Mouse (Mus musculus) neural tube, embryonic 14.5 days (tissue): Measurements from ENCODE around the gene 2900011O08Rik. TPM values are rescaled to one million over a fixed set of nuclear protein-coding genes. Genes with fewer than 3 reads are reported as not detected.
A peak's percentile ranks its signal among the peaks of the same experiment; 100 is the strongest.
"Not testable (repeated sequence)": the region's sequence is repeated elsewhere in the genome, so short reads cannot be mapped to it uniquely, and the experiment has no call there.

Experiments
- ATAC-seq: fragments of 200-750 bp; cut with Nextera tagmentation; 2 replicates; pipeline ENCODE4 v1.8.0; 2017; ENCODE audit warnings: low read depth, mild to moderate bottlenecking, moderate TSS enrichment, moderate library complexity
- H3K27ac ChIP-seq: fragments of 300-500 bp; sonication (generic); 2 replicates; pipeline ENCODE4 v1.5.1; 2014; ENCODE audit warnings: low read depth, mild to moderate bottlenecking, control low read depth, low read length, moderate library complexity, mixed read lengths
- H3K27me3 ChIP-seq: fragments of 300-500 bp; sonication (generic); 2 replicates; pipeline ENCODE4 v1.6.1; 2014; ENCODE audit warnings: low read length; ENCODE audit not compliant: control insufficient read depth, insufficient read depth
- H3K36me3 ChIP-seq: fragments of 300-500 bp; sonication (generic); 2 replicates; pipeline ENCODE4 v1.6.1; 2014; ENCODE audit warnings: low read length, mixed read lengths; ENCODE audit not compliant: control insufficient read depth, insufficient read depth
- H3K4me1 ChIP-seq: fragments of 300-500 bp; sonication (generic); 2 replicates; pipeline ENCODE4 v1.6.1; 2014; ENCODE audit warnings: low read length; ENCODE audit not compliant: control insufficient read depth, insufficient read depth
- H3K4me2 ChIP-seq: fragments of 300-500 bp; sonication (generic); 2 replicates; pipeline ENCODE4 v1.6.1; 2014; ENCODE audit warnings: mild to moderate bottlenecking, low read depth, low read length, control low read depth
- H3K4me3 ChIP-seq: fragments of 300-500 bp; sonication (generic); 2 replicates; pipeline ENCODE4 v1.5.1; 2014; ENCODE audit warnings: low read depth, low read length, control low read depth, mixed read lengths
- H3K9ac ChIP-seq: fragments of 300-500 bp; sonication (generic); replicated peaks from 2 replicates; pipeline ENCODE4 v1.6.1; 2014; ENCODE audit warnings: low read depth, mild to moderate bottlenecking, control low read depth, low read length, mixed read lengths
- H3K9me3 ChIP-seq: fragments of 300-500 bp; sonication (generic); 2 replicates; pipeline ENCODE4 v1.6.1; 2016; ENCODE audit warnings: low read length; ENCODE audit not compliant: control insufficient read depth
- WGBS: fragments of 180-500 bp; shearing (Covaris S2); extraction: QIAGEN DNeasy Blood & Tissue Kit; methylation state at CpG from one replicate; pipeline ENCODE4 v1.1.7; 2014; 5-methylcytosine and 5-hydroxymethylcytosine counted together
- polyA plus RNA-seq: library from polyadenylated mRNA; unstranded; fragments of >200 nt; fragmentation: Nextera tagmentation; extraction: Ambion mirVana; gene quantifications from 2 replicates; pipeline ENCODE4 v1.2.1, GENCODE M21; 2014

The 2900011O08Rik gene
- polyA plus RNA-seq, 1 experiment from 2014 or later: 233 TPM

DNA sequence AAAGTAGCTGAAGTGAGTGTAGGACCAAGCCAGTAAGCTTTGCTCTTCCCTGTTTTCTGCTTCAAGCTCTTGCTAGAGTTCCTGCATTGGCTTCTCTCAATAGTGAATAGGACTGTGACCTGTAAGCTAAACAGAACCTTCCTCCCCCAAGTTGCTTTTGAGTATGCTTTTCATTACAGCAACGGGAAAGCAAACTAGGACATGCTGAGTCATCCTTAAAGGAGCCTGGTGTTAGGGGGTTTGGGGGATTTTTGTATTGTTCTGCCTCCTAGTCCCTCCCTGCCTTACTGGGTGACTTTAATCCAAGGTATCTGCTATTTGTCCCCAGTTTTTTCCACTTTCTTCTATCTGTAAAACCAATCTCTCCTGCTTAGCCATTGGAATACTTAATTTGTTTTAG lies 24.4 kb upstream of the 2900011O08Rik start:
- ATAC-seq: no peak
- Histone ChIP-seq H3K4me1 (no peaks in the 10 kb centered on the region), H3K4me2 (no peak overlapping the region), H3K27ac (no peak overlapping the region), H3K36me3 (no peaks in the 10 kb centered on the region), H3K4me3 (no peak overlapping the region), H3K27me3 (no peaks in the 10 kb centered on the region), H3K9ac (no peak overlapping the region), H3K9me3 (no peaks in the 10 kb centered on the region)
- 33% methylated on average over 1 of the region's 1 CpGs for WGBS

DNA sequence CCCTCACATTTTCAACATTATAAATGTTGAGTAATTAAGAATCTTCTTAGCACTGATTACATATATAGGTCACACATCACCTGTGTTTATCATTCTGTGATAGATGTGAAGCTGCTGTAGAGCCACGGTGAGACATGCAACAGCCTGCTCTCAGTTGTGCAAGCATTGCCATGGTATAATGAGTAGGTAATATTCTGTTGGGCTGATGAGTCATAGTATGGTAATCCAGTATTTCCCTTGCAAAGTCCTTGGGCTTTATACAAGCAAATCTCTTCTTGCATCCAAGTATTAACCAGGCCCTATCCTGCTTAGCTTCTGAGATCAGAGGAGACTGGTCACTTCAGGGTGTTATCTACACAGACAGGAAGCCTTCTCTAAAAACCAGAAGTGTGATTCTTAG lies 17.3 kb upstream of the 2900011O08Rik start:
- no peaks in the 10 kb centered on the region for H3K36me3 ChIP-seq
- H3K9ac ChIP-seq: no peak overlapping the region
- no peaks in the 10 kb centered on the region for H3K27me3 ChIP-seq
- H3K4me2 ChIP-seq: no peak overlapping the region
- ATAC-seq: no peak
- 88% methylated on average over 1 of the region's 1 CpGs for WGBS
- H3K4me3 ChIP-seq: no peak overlapping the region
- H3K4me1 ChIP-seq: no peaks in the 10 kb centered on the region
- no peak overlapping the region for H3K27ac ChIP-seq
- H3K9me3 ChIP-seq: no peaks in the 10 kb centered on the region

DNA sequence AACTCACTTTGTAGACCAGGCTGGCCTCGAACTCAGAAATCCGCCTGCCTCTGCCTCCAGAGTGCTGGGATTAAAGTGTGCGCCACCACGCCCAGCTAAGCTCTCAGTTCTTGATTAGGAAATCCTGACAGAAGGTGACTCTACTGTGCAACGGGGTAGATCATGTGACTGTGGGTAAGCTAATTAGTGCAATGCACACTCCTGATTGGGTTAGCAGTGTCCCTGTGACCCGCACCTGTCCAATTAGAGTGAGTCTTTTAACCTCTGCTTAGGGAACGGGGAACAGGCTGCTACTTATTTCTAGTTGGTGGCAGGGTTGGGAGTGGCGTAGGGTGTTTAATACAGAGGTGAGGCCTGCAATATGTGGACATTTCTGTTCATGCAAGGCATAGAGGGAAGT lies 14.4 kb upstream of the 2900011O08Rik start:
- no peaks in the 10 kb centered on the region for H3K9me3 ChIP-seq
- 94% methylated on average over 7 of the region's 8 CpGs for WGBS
- H3K36me3 ChIP-seq: no peaks in the 10 kb centered on the region
- H3K4me1 ChIP-seq: no peaks in the 10 kb centered on the region
- H3K27ac ChIP-seq: no peak overlapping the region
- no peak for ATAC-seq
- no peak overlapping the region for H3K9ac ChIP-seq
- H3K4me3 ChIP-seq: no peak overlapping the region
- H3K27me3 ChIP-seq: no peaks in the 10 kb centered on the region
- H3K4me2 ChIP-seq: no peak overlapping the region

DNA sequence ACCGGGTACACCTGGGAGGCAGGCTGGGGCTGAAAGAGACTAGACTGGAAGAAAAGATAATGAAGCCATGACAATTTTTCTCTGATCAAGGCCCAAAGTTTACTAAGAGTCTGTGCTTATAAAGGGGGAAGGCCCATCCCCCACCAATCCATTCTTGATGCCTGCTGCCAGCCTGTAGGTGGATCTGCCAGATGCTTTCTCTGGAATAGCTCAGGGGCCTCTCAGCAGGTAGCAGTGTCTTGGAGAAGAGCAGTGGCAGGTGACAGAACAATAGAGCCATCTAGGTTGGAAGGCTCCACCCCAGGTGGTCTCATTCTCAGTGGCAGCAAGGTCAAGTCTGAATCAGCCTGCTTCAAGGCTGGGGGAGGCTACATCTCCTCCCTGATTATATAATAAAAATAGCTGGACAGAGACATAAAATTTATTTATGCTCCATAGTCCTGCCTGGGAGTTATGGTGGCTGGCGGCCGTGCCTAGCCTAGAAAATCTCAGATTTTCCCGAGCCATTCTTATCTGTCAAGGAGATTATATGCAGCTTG lies 10.0 kb upstream of the 2900011O08Rik start:
- not testable (repeated sequence) for H3K36me3 ChIP-seq, H3K4me1 ChIP-seq, H3K4me2 ChIP-seq, H3K9me3 ChIP-seq, H3K9ac ChIP-seq, H3K27me3 ChIP-seq, ATAC-seq, H3K4me3 ChIP-seq, H3K27ac ChIP-seq
- 66% methylated on average over 4 of the region's 4 CpGs for WGBS

DNA sequence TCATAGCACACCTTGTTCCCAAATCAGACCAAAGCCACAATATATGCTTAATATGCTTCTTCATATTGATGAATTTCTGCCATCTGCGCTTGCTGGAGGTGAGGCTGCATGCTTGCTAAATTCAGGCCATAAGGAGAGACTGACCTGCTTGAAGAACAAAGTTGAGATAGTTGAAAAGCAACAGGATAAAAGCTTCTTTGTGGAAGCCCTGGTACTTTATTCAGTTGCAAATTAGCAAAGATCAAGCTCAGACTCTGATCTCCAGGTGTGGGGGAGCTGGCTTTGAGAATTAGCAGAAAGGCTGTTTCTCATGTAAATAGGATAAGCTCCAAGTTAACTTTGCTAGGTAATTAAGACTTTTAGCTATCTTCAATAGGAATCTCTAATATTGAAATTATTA lies 9.4 kb upstream of the 2900011O08Rik start:
- not testable (repeated sequence) for H3K4me1 ChIP-seq, H3K4me3 ChIP-seq, H3K9me3 ChIP-seq, ATAC-seq, H3K36me3 ChIP-seq, H3K27me3 ChIP-seq, H3K9ac ChIP-seq, H3K4me2 ChIP-seq, H3K27ac ChIP-seq
- WGBS: 60% methylated on average over 1 of the region's 1 CpGs

DNA sequence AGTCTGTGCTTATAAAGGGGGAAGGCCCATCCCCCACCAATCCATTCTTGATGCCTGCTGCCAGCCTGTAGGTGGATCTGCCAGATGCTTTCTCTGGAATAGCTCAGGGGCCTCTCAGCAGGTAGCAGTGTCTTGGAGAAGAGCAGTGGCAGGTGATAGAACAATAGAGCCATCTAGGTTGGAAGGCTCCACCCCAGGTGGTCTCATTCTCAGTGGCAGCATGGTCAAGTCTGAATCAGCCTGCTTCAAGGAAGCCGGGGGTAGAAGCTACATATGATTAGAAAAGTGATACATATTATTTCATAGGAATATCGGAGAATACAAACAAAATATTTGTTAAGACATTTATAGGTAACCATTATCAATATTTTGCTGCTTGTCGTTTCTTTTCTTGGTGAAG lies 4.7 kb upstream of the 2900011O08Rik start:
- H3K9ac ChIP-seq, H3K36me3 ChIP-seq, H3K4me1 ChIP-seq, H3K9me3 ChIP-seq, ATAC-seq, H3K4me3 ChIP-seq, H3K27me3 ChIP-seq, H3K4me2 ChIP-seq, H3K27ac ChIP-seq: not testable (repeated sequence)
- 80% methylated on average over 3 of the region's 3 CpGs for whole genome bisulfite sequencing

DNA sequence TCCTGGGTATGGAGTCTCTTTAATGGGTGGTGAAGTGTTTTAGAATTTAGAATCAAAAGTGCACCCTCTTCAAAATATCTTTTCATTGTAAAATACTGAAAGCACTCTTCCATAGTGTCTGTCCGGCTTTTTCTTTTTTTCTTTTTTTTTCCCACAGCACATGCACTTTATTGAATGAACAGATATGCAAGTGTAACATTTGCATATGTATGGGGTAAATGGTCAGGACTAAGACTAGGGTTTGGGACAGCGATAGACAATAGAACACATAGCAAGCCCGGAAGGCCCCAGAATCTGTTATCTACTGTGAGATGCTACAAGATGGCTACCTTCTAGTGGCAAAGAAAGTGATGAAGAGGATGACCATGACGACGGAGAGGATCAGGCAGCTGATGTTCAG lies 3.2 kb upstream of the 2900011O08Rik start:
- 85% methylated on average over 5 of the region's 5 CpGs for WGBS

DNA sequence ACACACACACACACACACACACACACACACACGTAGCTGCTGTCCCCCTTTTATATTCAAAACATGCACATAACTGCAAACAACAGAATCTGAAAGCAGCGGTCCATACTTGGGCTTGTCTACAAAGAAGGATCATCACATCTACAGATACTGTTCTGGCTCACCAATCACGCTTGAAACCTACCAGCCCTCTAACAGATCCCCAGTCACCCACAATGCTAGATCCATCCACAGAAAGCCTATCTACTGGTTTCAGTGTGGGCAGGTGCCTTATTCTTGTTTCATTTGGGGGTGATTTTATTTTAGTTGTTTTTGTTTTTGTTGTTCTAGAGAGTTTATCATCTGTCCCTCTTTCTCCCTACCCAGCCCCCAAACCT lies 219 bp upstream of the 2900011O08Rik start:
- peak; percentile 74 for ATAC-seq
- 27% methylated on average over 3 of the region's 3 CpGs for WGBS

More for the DNA sequence above, 3.2 kb upstream of the 2900011O08Rik start:
- no peak overlapping the region for H3K4me2 ChIP-seq
- H3K27me3 ChIP-seq: no peaks in the 10 kb centered on the region
- no peak overlapping the region for H3K4me3 ChIP-seq
- H3K9me3 ChIP-seq: no peaks in the 10 kb centered on the region
- no peak overlapping the region for H3K27ac ChIP-seq
- H3K4me1 ChIP-seq: no peaks in the 10 kb centered on the region
- no peak overlapping the region for H3K9ac ChIP-seq
- no peak for ATAC-seq
- no peaks in the 10 kb centered on the region for H3K36me3 ChIP-seq

DNA sequence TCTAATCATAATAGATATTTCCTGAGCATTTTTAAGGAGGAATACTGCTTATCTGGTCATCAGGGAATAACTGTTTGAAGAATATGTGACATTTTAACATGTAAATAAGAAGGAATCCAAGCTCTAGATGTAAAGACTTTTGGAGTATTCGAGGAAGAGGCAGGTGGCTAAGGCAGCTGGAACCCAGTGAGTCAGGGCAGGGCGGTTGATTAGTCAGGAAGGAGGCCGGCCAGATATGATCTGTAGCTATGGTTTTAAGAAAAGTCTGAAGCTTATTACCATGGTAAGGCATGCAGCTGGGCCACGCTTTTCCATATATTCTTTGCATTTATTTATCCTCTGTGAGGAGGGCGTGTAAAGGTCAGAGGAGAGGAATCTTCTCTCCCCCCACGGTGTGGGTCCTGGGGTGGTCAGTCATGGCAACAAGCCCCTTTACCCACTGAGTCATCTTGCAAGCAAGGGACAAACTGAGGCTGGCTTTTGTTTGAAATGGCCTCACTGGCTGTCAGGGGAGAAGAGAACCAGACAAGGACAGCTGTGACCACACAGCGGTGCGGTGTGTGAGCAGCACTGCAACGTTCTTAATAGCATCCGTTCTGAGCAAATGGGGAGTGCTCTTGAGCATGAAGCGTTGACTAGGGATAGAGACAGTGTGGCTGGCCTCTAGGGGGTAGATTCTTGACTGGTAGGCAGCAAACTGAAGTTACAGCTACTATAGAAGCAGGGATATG lies 6.3 kb downstream of the 2900011O08Rik start:
- Histone ChIP-seq H3K4me2 (no peak overlapping the region), H3K27ac (no peak overlapping the region), H3K9ac (no peak overlapping the region), H3K27me3 (no peaks in the 10 kb centered on the region), H3K4me3 (no peak overlapping the region), H3K9me3 (no peaks in the 10 kb centered on the region), H3K36me3 (no peaks in the 10 kb centered on the region), H3K4me1 (peaks cover 5% of the 10 kb centered on the region; the same call in 1 of the 2 replicates)
- no peak for ATAC-seq
- WGBS: 84% methylated on average over 11 of the region's 11 CpGs

More for the DNA sequence above, 219 bp upstream of the 2900011O08Rik start:
- Histone ChIP-seq H3K9me3 (no peaks in the 10 kb centered on the region), H3K27me3 (no peaks in the 10 kb centered on the region), H3K4me2 (peak overlapping the region; percentile 57), H3K36me3 (no peaks in the 10 kb centered on the region), H3K9ac (peak overlapping the region; percentile 86), H3K4me1 (peaks cover 5% of the 10 kb centered on the region; the same call in 1 of the 2 replicates), H3K27ac (peak overlapping the region; percentile 90), H3K4me3 (peak overlapping the region; percentile 62)
